Mouse (Mus musculus): Measurements from ENCODE around the gene Lclat1. TPM values are rescaled to one million over a fixed set of nuclear protein-coding genes. Genes with fewer than 3 reads are reported as not detected.

Lclat1 gene
- polyA plus RNA-seq, 1 experiment from 2014 or later = 11.4 TPM

DNA sequence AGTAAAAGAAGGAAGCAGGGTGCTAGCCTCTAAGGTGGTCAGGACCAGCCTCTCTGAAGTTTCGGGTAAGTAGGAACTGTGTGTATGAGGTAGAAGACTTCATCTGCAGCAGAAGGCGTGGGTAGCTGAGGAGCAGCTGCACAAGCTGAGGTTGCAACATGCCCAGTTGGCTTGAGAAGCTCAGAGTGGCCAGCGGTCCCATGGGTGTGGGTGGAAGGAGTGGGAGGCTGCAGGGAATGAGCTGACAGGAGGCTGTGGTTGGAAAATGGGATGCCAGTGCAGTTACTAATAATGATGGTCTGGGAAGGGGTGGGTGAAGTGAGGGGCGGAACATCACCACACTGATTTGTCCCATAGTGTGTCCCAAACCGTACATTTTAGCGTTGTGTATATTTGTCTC, 86.8 kb downstream of the Lclat1 start:
- Histone ChIP-seq H3K4me1 (replicated peaks; ENCODE audit: control insufficient read depth, insufficient read depth, low read length) (no peaks in the 10 kb centered on the region), H3K9ac (ENCODE audit: low read depth, low read length) (no peak overlapping the region), H3K4me2 (no peak overlapping the region), H3K4me3 (ENCODE audit: low read depth, low read length) (no peak overlapping the region), H3K27ac (ENCODE audit: low read depth, low read length) (no peak overlapping the region), H3K36me3 (ENCODE audit: control insufficient read depth, insufficient read depth, low read length) (no peaks in the 10 kb centered on the region; the same call in 1 of the 2 replicates), H3K27me3 (replicated peaks; ENCODE audit: control insufficient read depth, insufficient read depth, low read length) (no peaks in the 10 kb centered on the region), H3K9me3 (ENCODE audit: control insufficient read depth, low read length) (no peaks in the 10 kb centered on the region)
- 91% methylated on average over 6 of the region's 6 CpGs for WGBS
- ATAC-seq (replicated peaks; ENCODE audit: low FRiP score) = no peak
- no peak for DNase-seq (ENCODE audit: low spot score)

- H3K9ac ChIP-seq (ENCODE audit: low read depth, low read length) = no peak overlapping the region
- no peak overlapping the region for H3K4me2 ChIP-seq
- H3K27me3 ChIP-seq (replicated peaks; ENCODE audit: control insufficient read depth, insufficient read depth, low read length) = no peaks in the 10 kb centered on the region
- WGBS = 87% methylated on average over 2 of the region's 2 CpGs
- DNase-seq (ENCODE audit: low spot score) = no peak
- no peak overlapping the region for H3K27ac ChIP-seq (ENCODE audit: low read depth, low read length)
- H3K4me3 ChIP-seq (ENCODE audit: low read depth, low read length) = no peak overlapping the region
- ATAC-seq (replicated peaks; ENCODE audit: low FRiP score) = no peak
- no peaks in the 10 kb centered on the region for H3K4me1 ChIP-seq (replicated peaks; ENCODE audit: control insufficient read depth, insufficient read depth, low read length)
- no peaks in the 10 kb centered on the region for H3K9me3 ChIP-seq (ENCODE audit: control insufficient read depth, low read length)
- H3K36me3 ChIP-seq (ENCODE audit: control insufficient read depth, insufficient read depth, low read length) = no peaks in the 10 kb centered on the region; the same call in 1 of the 2 replicates
These were observed 87.4 kb downstream of the Lclat1 start for GRCm38 (mm10) chr17:73195074-73195723.

- DNase-seq (ENCODE audit: low spot score) = no peak
- 87% methylated on average over 1 of the region's 1 CpGs for WGBS
These were observed 88.4 kb downstream of the Lclat1 start for GRCm38 (mm10) chr17:73196139-73196538.

GRCm38 (mm10) chr17:73197724-73198123, 89.9 kb downstream of the Lclat1 start:
- H3K27ac ChIP-seq (ENCODE audit: low read depth, low read length) = no peak overlapping the region
- no peaks in the 10 kb centered on the region for H3K9me3 ChIP-seq (ENCODE audit: control insufficient read depth, low read length)
- peaks cover under 1% of the 10 kb centered on the region; the same call in 1 of the 2 replicates for H3K36me3 ChIP-seq (ENCODE audit: control insufficient read depth, insufficient read depth, low read length)
- H3K27me3 ChIP-seq (replicated peaks; ENCODE audit: control insufficient read depth, insufficient read depth, low read length) = no peaks in the 10 kb centered on the region
- no peak overlapping the region for H3K9ac ChIP-seq (ENCODE audit: low read depth, low read length)
- no peak overlapping the region for H3K4me2 ChIP-seq
- no peak for DNase-seq (ENCODE audit: low spot score)
- no peaks in the 10 kb centered on the region for H3K4me1 ChIP-seq (replicated peaks; ENCODE audit: control insufficient read depth, insufficient read depth, low read length)
- H3K4me3 ChIP-seq (ENCODE audit: low read depth, low read length) = no peak overlapping the region
- ATAC-seq (replicated peaks; ENCODE audit: low FRiP score) = no peak
- 68% methylated on average over 1 of the region's 1 CpGs for WGBS

More at GRCm38 (mm10) chr17:73196139-73196538, 88.4 kb downstream of the Lclat1 start:
- ATAC-seq (replicated peaks; ENCODE audit: low FRiP score) = no peak
- Histone ChIP-seq H3K27ac (ENCODE audit: low read depth, low read length) (no peak overlapping the region), H3K4me1 (replicated peaks; ENCODE audit: control insufficient read depth, insufficient read depth, low read length) (no peaks in the 10 kb centered on the region), H3K4me3 (ENCODE audit: low read depth, low read length) (no peak overlapping the region), H3K4me2 (no peak overlapping the region), H3K9ac (ENCODE audit: low read depth, low read length) (no peak overlapping the region), H3K36me3 (ENCODE audit: control insufficient read depth, insufficient read depth, low read length) (no peaks in the 10 kb centered on the region; the same call in 1 of the 2 replicates), H3K27me3 (replicated peaks; ENCODE audit: control insufficient read depth, insufficient read depth, low read length) (no peaks in the 10 kb centered on the region), H3K9me3 (ENCODE audit: control insufficient read depth, low read length) (no peaks in the 10 kb centered on the region)

- Histone ChIP-seq H3K36me3 (ENCODE audit: control insufficient read depth, insufficient read depth, low read length) (peaks cover 5% of the 10 kb centered on the region; the same call in 1 of the 2 replicates), H3K27ac (ENCODE audit: low read depth, low read length) (no peak overlapping the region), H3K9me3 (ENCODE audit: control insufficient read depth, low read length) (no peaks in the 10 kb centered on the region), H3K4me3 (ENCODE audit: low read depth, low read length) (no peak overlapping the region), H3K4me1 (replicated peaks; ENCODE audit: control insufficient read depth, insufficient read depth, low read length) (no peaks in the 10 kb centered on the region), H3K27me3 (replicated peaks; ENCODE audit: control insufficient read depth, insufficient read depth, low read length) (no peaks in the 10 kb centered on the region), H3K9ac (ENCODE audit: low read depth, low read length) (no peak overlapping the region), H3K4me2 (no peak overlapping the region)
- DNase-seq (ENCODE audit: low spot score) = no peak
- ATAC-seq (replicated peaks; ENCODE audit: low FRiP score) = no peak
These were observed 91.6 kb downstream of the Lclat1 start for GRCm38 (mm10) chr17:73199387-73199786.

DNA sequence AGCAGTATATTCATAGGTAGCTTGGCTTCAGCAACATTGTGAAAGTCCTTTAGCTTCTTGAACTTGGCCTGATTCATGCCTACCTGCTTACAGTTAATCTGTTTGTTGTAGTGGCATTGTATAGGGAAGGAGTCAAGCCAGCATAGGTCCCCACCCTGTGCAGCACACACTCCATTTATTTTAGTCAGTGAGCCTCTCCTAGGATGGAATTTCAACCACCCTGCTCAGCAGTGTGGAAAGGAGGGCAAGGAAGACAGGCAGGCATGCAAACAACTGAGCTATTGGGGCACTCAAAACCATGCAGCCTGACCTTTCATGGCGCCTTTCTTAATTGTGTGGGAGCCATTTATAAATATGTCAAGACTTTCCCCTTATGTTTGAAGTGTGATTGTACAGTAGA, 92.6 kb downstream of the Lclat1 start:
- Histone ChIP-seq H3K4me1 (replicated peaks; ENCODE audit: control insufficient read depth, insufficient read depth, low read length) (no peaks in the 10 kb centered on the region), H3K9ac (ENCODE audit: low read depth, low read length) (no peak overlapping the region), H3K9me3 (ENCODE audit: control insufficient read depth, low read length) (no peaks in the 10 kb centered on the region), H3K4me3 (ENCODE audit: low read depth, low read length) (no peak overlapping the region), H3K27ac (ENCODE audit: low read depth, low read length) (no peak overlapping the region), H3K36me3 (ENCODE audit: control insufficient read depth, insufficient read depth, low read length) (peaks cover 5% of the 10 kb centered on the region; the same call in 1 of the 2 replicates), H3K4me2 (no peak overlapping the region), H3K27me3 (replicated peaks; ENCODE audit: control insufficient read depth, insufficient read depth, low read length) (no peaks in the 10 kb centered on the region)
- ATAC-seq (replicated peaks; ENCODE audit: low FRiP score) = no peak
- no peak for DNase-seq (ENCODE audit: low spot score)
- WGBS = 83% methylated on average over 1 of the region's 1 CpGs

DNA sequence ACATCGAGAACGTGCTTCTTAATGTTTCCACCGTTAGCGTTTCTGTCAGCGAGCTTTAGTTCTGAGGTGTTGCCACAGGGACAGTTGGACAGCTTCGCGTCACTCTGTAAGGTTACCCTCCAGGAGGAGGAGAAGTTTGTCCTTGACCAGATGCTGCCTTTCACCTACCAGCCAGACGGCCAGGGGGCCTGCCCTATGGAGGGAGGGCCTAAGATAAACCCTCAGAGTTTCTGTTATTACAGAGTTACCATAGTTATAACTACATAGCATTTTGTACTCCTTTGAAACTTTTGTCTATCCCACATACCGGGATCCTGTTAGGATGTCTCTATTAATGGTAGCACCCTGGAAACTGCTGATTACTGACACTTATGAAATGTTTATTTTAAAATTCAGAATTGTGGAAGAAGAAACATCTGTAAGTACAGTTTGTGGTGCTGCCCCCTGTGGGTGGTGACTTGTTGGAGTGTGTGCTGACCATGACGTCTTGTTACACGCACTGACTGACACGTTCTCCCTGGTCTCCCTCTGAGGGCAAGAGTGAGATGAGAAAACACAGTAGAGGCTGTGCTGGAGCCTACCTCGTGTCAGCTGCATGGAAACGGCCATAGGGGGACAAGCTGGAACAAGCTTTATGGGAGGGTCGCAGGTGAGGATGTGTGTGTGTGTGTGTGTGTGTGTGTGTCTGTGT, 96.0 kb downstream of the Lclat1 start:
- H3K4me1 ChIP-seq (replicated peaks; ENCODE audit: control insufficient read depth, insufficient read depth, low read length) = no peaks in the 10 kb centered on the region
- 0 out of 2 replicates have a peak, but pooled peaks cover 5% of the 10 kb centered on the region for H3K36me3 ChIP-seq (ENCODE audit: control insufficient read depth, insufficient read depth, low read length)
- H3K9ac ChIP-seq (ENCODE audit: low read depth, low read length) = no peak overlapping the region
- no peak for ATAC-seq (replicated peaks; ENCODE audit: low FRiP score)
- 84% methylated on average over 15 of the region's 15 CpGs for WGBS
- H3K4me3 ChIP-seq (ENCODE audit: low read depth, low read length) = no peak overlapping the region
- H3K4me2 ChIP-seq = no peak overlapping the region
- DNase-seq (ENCODE audit: low spot score) = no peak
- H3K27ac ChIP-seq (ENCODE audit: low read depth, low read length) = no peak overlapping the region
- no peaks in the 10 kb centered on the region for H3K27me3 ChIP-seq (replicated peaks; ENCODE audit: control insufficient read depth, insufficient read depth, low read length)
- no peaks in the 10 kb centered on the region for H3K9me3 ChIP-seq (ENCODE audit: control insufficient read depth, low read length)

DNA sequence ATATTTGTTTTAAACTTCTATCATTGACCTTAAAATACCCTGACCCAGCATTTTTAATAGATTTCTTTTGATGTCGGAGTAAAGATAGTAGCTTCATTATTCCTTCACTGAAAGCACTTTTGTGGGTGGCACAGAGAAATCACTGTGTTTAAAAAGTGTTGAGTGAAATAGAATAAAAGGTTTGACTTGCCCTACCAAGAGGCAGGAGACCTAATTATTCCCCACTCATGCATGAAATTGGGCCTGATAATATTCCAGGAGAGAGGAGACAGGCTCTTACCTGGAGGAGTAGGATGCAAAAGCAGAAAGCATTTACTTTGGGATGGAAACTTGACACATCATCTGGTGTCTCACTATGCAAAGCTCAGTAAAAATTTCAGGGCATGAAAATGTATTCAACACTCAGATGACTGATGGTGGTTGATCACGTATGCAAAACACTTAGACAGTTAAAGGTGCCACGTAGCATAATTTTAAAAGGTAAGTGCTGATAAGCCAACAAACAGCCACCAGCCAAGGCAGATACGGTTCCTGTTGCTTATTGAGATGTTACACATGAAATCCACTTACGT, 103.3 kb downstream of the Lclat1 start:
- Histone ChIP-seq H3K36me3 (ENCODE audit: control insufficient read depth, insufficient read depth, low read length) (no peaks in the 10 kb centered on the region), H3K4me1 (replicated peaks; ENCODE audit: control insufficient read depth, insufficient read depth, low read length) (no peaks in the 10 kb centered on the region), H3K9me3 (ENCODE audit: control insufficient read depth, low read length) (no peaks in the 10 kb centered on the region), H3K27me3 (replicated peaks; ENCODE audit: control insufficient read depth, insufficient read depth, low read length) (no peaks in the 10 kb centered on the region), H3K4me3 (ENCODE audit: low read depth, low read length) (no peak overlapping the region), H3K27ac (ENCODE audit: low read depth, low read length) (no peak overlapping the region), H3K4me2 (no peak overlapping the region), H3K9ac (ENCODE audit: low read depth, low read length) (no peak overlapping the region)
- ATAC-seq (replicated peaks; ENCODE audit: low FRiP score) = no peak
- 84% methylated on average over 5 of the region's 5 CpGs for WGBS
- DNase-seq (ENCODE audit: low spot score) = no peak
